Mouse (Mus musculus) heart, adult 2 months (tissue): Measurements from ENCODE around the gene Pecam1.

Experiments
- CTCF ChIP-seq: fragments of 200-600 bp; IDR thresholded peaks from 2 replicates; pipeline ENCODE4 v1.8.1; 2022; ENCODE audit warnings: antibody characterized with exemption, mild to moderate bottlenecking, moderate library complexity
- EP300 ChIP-seq: fragments of 200-500 bp; IDR thresholded peaks from 2 replicates; pipeline ENCODE4 v1.6.1; 2011; ENCODE audit warnings: low read depth, low read length, control low read depth; ENCODE audit not compliant: insufficient read depth
- POLR2A ChIP-seq: fragments of 200-500 bp; IDR thresholded peaks from 2 replicates; pipeline ENCODE4 v1.6.1; 2011; ENCODE audit warnings: mild to moderate bottlenecking, low read depth, low read length, control low read depth; ENCODE audit not compliant: insufficient read depth

DNA sequence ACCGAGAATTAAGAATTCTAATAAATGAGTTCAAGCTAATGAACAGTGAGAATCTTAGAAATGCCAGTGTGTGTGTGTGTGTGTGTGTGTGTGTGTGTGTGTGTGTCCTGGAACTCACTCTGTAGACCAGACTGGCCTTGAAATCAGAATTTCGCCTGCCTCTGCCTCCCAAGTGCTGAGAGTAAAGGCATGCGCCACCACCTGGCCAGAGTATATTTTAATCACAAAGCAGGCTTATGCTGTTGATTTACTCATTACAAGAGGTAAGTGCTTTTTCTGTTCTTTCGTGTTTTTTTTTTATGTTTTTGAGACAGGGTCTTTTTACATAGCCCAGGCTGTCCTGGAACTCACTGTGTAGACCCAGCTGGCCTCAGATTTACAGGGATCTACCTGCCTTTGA, 43.4 kb upstream of the Pecam1 start:
- TF ChIP-seq CTCF (no peak), EP300 (no peak), POLR2A (no peak)
